Mouse (Mus musculus) spleen, postnatal 14 days (tissue): ENCODE data around the gene Prlr.

Source experiments
- DNase-seq, 2 experiments: peaks; one replicate each; pipeline ENCODE4 v3.0.0; 2021 to 2022; ENCODE audit warnings: low spot score in 2 of 2

The Prlr gene

DNA sequence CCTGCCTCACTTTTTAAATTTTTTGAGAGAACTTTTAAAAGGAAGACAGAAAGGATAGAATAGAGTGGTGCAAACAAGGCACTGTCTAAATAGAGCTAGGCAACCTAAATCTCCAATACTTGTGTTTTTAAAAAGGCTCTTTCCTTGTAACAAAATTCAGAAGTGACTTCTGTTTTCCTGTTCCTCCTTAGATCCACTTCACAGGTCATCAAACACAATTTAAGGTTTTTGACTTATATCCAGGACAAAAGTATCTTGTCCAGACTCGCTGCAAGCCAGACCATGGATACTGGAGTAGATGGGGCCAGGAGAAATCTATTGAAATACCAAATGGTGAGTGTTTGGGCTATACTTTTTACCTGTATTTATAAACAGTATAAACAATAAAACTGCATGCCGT, 148.0 kb downstream of the Prlr start, which contains the start of gene Gm21973:
Gm21973 (plus strand) TSS at position 301 of the 400 bp plus-strand sequence.
- no peak for DNase-seq

DNA sequence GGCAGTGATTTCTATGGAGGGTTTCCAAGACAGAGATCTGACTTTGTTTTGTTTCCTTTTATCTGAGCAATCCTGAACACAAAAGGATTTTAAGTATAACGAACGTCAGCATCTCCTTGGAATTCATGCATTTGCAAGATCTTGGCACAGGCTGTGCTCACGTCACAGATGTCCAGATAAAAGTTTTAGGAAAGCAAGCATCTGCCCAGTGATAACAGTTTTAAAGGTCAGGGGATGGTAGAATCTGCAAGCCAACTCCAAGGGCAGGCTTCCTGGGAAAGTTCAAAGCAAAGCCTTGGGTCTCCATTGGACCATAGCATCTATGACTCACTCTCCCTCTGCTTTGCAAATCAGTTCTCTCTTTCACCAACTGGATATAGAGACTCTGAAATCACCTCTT, 153.6 kb downstream of the Prlr start:
- DNase-seq = no peak

DNA sequence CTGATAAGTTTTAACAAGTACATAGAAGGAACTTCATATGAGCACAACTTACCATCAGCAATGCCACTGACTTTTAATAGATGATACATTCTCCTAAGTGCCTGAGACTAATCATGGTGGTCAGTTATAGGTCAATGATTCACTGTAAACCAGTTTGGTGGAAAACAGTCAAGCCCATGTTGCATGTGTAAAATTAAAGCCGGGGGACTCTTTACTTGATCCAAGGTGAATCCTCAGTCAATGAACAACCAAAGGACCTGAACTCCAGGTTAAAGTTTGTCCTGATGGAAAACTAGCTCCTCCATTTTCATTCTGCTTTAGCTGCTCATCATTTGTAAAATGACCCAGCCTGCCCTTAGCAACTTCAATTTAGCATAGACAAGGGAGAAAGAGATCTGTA, 155.5 kb downstream of the Prlr start:
- DNase-seq = no peak

DNA sequence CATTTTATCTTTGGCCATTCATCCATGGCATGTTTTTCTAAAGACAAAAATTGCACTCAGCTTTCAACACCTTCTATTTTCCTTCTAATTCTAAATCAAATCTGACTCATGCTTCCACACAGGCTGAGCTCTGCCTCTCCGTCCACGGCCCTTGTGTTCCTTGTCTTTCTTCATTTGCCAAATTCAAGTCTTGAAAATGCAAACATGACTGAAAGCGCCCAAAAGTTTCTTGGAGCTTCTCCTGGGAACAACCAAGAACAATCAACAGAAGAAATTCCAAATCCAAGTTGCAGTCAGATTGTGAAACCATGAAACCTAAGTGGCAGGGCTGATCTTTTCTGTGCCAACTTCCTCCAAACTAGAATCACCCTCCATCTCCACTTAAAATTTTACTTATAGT, 161.6 kb downstream of the Prlr start:
- no peak for DNase-seq

DNA sequence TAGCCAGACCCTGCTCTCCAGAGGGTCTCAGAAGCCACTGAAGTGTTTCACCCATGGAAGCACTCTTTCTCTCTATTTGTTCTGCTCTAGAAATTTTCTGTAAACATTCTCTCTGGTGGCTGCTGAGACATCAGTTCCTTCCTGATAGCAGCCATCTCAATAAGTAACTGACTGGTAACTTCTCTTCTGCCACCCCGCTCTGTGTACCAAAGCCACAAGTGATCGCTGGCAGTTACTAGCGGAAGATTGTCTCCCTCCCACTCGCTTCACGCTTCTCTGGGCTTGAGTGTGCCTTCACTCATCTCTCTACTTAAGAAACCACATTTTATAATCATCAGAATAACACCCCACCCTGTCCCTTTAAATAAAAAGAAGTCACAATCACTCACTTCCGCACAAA, 170.0 kb downstream of the Prlr start:
- DNase-seq = no peak

DNA sequence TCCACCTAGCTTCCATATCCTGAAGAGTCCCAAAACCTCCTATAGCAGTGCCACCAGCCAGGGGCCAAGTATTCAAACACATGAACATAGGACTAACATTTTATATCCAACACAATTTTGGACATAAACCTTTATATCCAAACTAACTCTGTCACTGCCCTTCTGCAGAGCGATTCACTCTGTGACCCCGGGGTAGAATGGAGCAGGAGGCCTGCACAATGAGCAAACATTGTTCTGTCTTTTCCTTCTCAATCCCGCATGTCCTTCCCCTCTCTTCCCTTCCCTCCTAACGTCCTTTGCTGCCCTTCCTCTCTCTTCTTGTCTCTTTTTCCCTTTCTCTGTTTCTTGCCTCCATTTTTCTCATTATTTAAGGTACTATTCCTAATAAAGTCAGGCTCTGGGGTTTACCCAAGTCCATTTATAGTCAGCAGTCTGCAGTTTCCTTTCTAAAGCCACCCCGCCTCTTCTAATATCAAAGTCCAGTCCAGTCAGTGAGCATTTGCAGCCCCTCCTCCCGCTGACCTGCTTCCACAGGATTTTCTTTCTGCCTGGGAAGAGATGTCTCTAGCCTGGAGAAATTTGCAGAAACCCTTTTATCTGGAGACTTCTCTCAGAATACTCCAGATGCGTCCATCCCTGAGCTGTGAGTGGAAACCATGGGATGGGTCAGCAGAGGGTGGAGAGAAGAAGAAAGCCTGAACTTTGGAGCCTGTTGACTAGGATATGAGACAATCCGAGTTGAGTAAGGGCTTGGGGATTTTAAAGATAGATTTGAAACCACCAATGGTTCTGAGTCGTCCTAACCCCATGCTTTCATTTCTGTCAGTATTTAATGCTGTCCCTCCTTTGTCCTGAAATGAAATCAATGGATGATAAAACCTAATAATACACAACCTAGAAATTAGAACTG, 181.3 kb downstream of the Prlr start, which contains the start of gene Agxt2:
Agxt2 (plus strand) TSS at position 494 of the 910 bp plus-strand sequence.
- DNase-seq = no peak

DNA sequence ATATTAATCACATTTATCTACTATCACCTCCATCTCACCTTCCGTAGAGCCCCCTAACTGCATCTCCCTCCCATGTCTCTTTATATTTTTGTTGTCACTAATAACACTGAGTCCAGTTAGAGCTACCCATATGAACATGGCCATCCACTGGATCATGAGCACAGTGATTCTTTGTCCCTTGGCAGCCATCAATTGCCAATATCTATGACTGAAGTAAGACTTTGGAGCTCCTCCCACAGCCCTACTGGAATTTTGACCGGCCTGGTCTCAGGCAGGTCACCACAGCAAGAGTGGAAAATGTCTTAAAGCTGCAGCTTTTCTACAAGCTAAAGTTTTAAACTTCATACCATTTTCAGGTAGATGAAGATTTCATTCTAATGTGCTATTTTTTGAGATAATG, 189.3 kb downstream of the Prlr start:
- DNase-seq = no peak

DNA sequence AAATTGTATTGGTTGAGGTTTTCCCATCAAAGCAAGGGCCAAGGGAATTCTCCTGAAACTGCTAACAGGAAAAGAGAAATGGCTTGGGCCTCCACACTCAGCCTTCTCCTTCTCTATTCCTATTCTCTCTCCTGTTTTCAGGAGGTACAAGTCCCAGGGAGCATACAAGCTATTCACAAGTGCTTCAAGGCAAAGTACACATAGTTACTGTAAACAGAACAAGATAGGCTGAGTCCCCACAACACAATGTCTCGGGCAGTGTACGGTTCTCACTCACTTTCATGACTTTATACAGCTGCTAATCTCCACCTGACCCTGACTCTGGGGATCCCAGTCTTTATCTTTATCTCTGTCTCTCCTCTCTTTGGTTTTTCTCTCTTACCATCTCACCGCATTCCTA, 198.4 kb downstream of the Prlr start:
- DNase-seq = no peak

DNA sequence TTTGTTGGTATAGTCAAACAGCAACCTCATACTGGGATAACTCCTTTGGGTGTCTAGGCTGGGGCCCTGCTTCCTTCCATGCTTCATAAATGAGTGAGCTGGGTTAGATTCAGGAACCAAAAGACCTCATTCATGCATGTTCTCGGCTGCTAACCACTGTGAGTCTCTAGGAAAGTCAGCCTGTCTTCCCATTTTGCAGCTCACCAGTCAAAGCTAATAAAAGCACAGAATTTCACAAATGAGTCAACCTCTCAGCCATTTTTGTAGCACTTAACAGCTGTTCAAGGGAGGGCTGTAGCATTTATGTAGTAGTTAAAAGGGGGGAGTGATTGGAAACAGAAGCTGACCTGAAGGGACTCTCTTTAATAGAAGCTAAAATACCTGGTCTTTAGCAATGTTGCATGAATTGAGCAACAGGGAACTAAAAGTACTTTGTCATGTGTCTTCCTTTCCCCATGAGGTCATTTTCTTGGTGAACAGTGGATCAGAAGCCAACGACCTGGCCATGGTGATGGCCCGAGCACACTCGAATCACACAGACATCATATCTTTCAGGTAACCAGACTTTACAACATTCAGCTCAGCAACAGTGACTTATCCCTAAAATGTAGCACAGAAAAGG, 201.4 kb downstream of the Prlr start:
- no peak for DNase-seq

DNA sequence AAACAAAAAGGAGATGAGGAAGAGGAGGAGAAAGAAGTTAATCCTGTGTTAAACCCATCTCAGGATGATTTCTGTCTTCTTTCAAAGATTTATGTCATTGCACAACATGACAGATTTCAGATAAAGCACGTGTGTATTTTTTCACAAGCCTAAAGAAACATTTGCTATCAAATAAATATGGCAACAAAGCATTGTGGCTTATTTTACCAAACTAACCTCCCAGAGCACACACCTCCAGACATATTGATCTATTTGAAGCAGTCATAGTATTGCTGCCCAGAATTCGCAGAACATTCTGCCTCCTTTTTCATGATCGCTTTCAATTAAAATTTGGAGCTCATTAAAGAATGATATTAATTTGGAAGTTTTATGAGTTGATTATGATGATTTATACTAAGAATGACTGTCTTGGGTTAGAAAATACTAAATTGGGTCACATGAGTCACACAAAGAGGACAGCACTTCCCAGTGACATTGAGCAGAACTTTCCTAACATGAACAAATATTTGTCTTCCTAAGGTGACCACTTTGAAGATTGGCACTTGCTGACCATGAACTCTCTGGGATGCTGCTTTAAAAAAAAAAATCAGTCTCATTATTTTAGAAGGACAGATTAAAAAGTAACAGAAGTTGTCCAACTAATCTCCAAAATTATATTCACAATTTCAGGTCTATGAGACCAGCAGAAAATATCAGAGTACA, 202.9 kb downstream of the Prlr start:
- DNase-seq = no peak

DNA sequence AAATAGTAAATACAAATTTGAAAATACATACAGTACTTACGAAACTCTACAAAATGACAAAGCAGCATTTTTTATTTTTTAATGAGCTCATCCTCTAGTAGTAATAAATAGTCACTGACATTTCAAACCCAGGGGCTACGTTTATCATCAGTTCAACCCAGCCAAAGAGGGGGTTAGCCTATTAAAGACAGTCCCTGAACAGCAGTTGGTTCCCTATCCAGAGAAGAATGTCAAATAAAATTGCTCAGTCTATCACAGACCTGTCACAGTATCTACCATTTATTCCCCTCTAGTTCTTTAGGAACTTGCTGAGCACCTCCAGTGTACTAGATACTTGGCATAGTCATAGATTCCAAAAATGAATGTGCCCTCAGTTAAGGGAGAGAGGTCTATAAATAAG, 210.2 kb downstream of the Prlr start:
- no peak for DNase-seq
